Mouse (Mus musculus) stomach, postnatal 0 days (tissue): Measurements from ENCODE around the gene Cyb5rl.

Source experiments
- CTCF ChIP-seq: IDR thresholded peaks from 2 replicates; pipeline ENCODE4 v1.5.1; 2016; ENCODE audit warnings: antibody characterized with exemption, low read depth, mild to moderate bottlenecking, moderate library complexity
- EP300 ChIP-seq: optimal IDR thresholded peaks from 2 replicates; pipeline ENCODE3; 2016; ENCODE audit warnings: antibody characterized with exemption

DNA sequence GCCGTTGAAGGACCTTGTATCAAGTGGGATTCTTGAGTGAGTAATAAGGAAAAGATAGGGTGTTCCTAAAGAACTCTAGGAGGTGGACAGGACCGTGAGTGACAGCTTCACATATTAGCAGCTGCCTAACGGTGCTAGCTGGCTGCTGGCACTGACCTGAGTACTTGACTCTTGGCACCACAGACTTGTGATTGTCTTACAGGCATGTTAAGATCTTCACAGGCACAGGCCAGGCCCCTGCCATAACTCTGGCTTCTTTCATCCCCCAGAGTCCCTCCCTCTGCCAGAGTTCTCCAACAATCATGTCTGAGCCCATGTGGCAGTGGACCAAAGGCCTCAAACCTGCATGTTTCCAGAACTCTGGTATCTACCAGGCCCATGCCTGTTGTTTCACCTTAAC is 48.3 kb upstream of the Cyb5rl start:
- TF ChIP-seq EP300 = no peak
- no peak for TF ChIP-seq CTCF
